Mouse (Mus musculus) G1E-ER4 (cell line): ENCODE data around the gene Izumo2. TPM values are rescaled to one million over a fixed set of nuclear protein-coding genes. Genes with fewer than 3 reads are reported as not detected.
"Not testable (repeated sequence)": the region's sequence is repeated elsewhere in the genome, so short reads cannot be mapped to it uniquely, and the experiment has no call there.

ENCODE experiments used
- GATA1 ChIP-seq: IDR thresholded peaks from one replicate; pipeline ENCODE4 v1.8.0; 2012; ENCODE audit warnings: low read length, inconsistent platforms
- polyA plus RNA-seq: library from polyadenylated mRNA; stranded (reverse); fragments of >175 nt; gene quantifications from 2 replicates; pipeline ENCODE4 v1.2.3, GENCODE M21; 2012

The Izumo2 gene
- polyA plus RNA-seq, 1 experiment: not detected

DNA sequence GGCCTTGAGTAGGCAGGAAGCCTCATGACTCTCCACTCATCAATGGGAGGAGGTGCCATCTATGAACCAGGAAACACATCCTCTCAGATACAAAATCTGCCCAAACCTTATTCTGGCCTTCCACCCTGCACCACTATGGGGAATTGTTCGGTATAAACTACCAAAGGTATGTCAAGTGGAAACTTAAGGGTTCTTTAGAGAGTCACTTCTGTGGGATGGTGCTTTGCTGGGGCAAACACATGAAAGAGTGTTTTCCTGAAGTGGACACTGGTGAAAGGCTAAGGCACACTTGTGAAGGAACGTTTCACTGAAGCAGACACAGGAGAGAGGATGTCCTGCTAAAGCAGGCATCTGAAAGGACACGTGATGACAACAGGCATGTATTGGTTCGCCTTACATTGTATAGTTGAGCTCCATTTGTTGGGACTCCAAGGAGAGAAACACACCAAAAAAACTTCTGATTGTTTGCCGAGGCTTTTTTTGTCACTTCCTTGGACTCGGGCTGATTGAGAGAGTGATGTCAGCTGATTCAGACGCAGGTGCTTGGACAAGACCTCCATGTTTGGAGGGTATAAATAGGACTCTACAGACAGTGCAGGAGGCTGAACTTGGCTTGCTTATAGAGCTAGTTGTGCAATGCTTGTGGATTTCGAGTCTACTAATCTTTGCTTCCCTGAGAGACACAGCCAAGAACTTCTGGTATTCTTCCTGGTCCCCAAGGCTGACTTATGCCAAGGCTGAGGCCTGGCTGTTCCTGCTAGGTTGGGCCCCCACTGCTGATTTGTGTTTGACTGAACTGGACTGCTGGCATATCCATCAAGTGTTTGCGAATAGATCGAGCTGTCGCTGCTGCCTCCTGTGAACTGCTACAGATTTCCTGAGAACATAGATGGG lies 19.8 kb downstream of the Izumo2 start:
- no peak for TF ChIP-seq GATA1

DNA sequence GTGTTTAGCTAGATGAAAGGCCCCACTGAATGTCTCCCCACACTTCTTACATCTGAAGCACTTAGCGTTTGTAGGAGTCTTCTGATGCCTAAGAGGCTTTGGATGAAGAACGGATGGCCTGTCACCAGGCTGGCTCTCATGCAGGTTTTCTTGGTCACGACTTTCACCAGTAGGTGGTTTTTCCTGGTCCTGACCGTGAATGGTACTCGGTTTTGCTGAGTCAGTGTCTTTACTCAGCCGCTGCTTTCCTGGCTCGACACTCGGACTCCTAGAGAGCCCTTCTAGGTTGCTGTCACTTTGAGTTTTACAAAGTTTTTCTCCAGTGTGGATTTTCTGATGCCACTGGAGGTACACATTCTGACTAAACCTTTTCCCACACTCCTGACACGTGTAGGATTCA lies 25.2 kb downstream of the Izumo2 start:
- no peak for TF ChIP-seq GATA1

DNA sequence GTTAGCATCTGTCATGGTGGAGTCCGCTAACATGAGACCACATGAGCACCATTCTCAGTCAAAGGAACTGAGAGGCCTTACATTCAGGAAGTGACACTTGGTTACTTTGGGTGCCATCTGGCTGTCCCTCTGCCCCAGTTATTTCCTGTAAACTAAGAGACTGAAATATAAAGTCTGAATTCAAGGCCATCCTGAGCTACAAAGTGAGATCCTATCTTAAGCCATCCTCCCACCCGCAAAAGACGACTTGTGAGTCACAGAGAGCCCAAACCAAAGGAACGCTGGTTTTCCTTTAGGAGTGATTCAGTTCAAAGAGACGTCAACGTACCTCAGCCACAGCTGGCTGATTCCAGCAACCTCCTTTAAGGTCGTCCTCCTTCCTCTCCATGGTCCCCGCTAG lies 32.8 kb downstream of the Izumo2 start:
- no peak for TF ChIP-seq GATA1

DNA sequence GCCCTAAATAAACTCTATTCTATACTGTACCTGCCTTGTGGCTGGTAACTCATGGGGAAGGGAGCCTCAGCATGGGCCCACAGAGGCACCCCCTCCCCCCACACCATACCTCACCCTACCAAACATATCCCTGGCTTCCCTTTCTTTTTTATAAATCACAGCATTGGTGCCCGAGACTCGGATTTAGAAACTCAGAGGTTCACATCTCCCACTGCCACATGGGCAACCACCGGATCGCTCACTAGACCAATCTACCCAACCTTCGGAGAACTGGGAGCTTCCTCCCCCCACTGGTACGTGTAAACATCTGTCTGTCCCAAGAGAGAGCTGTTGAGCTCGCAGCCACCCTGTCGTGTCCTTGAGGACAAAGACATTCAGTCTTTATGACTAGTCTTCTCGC lies 35.7 kb downstream of the Izumo2 start:
- TF ChIP-seq GATA1: no peak

DNA sequence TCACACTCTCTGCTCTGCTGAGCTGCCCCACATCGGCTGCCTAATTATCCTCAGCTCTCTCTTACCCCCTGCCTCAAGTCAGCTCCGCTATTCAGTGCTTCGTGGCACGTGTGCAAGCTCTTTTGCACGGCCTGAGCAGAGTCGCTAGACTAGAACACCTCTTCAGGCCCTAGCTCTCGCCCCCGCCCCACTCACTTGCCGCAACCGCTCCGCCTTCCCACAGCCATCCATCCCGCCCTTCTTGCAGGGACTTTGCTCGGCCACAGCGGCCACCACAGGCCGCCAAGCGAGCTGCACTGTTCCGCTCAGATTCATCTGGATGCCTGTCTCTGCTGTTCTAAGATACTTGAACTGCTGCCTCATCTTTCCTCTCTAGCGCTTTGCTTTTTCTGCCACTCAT lies 36.5 kb downstream of the Izumo2 start:
- no peak for TF ChIP-seq GATA1

DNA sequence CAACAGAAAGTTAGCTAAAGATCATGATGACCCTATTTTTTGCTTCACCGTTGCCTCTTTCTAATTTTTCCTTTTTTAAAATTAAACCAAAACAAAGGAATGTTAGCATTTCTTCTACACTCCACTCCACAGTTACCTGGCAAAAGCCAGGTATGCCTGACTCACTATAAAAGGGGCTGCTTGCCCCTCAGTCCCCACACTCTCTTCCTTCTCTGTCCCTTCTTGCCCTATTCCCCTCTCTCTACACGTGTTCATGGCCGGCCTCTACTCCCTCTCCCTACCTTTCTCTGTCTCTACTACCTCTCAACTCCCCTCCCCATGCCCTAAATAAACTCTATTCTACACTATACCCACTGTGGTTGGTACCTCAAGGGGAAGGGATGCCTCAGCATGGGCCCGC lies 38.6 kb downstream of the Izumo2 start:
- TF ChIP-seq GATA1: no peak

DNA sequence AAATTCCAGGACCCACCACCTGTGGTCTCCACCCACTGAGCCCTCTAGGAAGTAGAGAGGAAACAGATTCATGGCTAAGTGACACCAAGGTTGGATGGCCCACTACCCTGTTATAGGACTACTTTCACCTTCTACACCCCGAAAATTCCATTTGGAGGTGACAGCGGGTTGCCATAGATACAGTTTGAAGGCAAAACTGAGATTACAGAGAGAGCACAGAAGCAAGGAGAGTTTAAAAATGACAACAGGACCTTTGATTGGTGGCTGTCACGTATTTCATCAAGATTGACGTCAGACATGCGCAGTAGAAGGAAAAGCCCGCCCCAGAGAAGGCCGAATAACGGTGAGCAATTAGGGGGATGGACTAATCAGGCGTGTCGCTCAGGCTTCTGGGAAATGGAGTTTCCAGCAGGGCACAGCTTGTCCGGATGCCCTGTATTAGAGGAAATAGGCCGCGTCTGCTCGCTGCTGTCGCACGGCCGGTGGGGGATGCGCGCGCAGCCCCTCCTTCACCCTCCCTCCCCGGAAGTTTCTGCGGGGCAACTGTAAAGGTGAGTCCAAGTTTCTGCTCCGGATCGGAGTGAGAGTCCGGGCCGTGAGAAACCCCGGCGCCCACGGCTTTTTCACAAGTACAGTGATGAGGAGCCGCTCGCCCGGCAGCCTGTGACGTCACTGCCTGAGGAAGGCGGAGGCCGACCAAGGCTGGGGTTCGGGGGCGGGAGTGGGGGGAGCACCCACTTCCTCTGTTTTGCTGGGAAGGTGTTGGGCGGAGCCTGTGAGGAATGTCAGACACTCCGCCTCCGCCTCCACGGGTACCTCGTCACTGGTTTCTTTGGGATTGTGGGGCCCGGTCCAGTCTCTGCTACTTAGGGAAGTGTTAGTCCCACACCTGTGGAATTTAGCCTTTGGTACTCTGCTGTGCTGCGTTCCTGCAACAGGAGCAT lies 39.8 kb downstream of the Izumo2 start, which contains the start of gene Vrk3:
Vrk3 (plus strand) TSS at position 313 of the 944 bp plus-strand sequence.
- TF ChIP-seq GATA1: no peak

DNA sequence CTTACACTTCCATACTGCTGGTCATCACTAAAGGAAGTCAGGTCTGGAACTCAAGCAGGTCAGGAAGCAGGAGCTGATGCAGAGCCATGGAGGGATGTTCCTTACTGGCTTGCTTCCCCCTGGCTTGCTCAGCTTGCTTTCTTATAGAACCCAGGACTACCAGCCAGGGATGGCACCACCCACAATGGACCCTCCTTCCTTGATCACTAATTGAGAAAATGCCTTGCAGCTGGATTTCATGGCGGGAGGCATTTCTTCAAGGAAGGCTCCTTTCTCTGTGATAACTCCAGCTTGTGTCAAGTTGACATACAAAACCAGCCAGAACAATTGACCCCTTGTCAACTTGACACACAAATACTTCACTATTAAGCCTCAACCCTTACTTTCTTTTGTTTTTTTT lies 42.4 kb downstream of the Izumo2 start, which contains the start of gene Zfp473:
Zfp473 (minus strand) TSS at position 101 of the 400 bp plus-strand sequence.
- not testable (repeated sequence) for TF ChIP-seq GATA1

DNA sequence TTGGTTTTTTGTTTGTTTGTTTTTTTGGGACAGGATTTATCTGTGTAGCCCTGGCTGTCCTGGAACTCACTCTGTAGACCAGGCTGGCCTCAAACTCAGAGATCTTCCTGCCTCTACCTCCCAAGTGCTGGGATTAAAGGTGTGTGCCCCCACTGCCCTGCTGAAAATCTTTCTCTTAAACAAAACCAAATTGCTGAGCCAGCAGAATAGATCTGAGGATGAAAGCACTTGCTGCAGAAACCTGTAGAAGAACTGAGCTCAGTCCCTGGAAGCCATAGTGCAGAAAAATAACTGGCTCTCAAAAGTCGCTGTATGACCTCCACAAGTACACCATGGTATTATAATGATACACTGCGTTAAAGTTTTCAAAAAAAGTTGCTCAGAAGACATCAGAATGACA lies 48.6 kb downstream of the Izumo2 start:
- no peak for TF ChIP-seq GATA1

DNA sequence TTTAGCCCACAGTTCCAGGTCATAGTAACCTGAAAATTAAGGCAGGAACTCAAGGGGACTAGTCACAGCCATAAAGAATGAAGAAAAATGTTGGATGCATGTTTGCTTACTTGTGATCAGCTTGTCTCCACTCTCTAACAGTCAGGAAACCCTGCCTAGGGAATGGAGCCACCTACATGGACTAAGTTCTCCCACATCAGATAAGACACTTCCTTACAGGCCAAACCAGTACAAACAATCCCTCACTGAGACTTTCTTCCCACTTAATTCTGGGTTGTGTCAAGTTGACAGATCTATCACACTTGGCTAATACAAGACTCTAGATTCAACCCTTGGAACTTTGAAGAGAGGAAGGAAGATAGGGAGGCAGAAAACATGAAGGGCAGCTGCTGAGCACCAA lies 51.8 kb downstream of the Izumo2 start:
- TF ChIP-seq GATA1: no peak

DNA sequence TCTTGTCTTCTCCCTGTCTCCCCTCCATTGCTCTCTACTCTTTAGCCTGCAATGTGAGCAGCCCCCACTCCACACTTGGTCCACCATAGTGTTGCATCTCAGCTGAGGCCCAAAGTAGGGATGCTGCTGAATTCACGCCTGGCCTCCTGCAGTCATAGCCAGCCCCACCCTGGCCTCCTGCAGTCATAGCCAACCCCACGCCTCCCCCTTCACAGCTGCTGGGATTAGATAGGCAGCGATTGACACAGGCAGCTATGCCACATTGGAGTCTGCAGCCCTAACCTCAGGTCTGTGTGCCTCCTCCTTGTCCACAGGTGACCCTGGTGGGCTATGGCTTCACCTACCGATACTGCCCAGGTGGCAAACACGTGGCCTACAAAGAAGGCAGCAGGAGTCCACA lies 59.6 kb downstream of the Izumo2 start:
- TF ChIP-seq GATA1: no peak

Other genes with a start within 250 kb of the Izumo2 start
- not detected in 2 replicates for gene Aspdh, start 243.4 kb upstream of the Izumo2 start, polyA plus RNA-seq
- 125 and 164 TPM in 2 replicates for gene Josd2, start 240.8 kb upstream of the Izumo2 start, polyA plus RNA-seq
- gene Emc10, start 212.2 kb upstream of the Izumo2 start, polyA plus RNA-seq: 345 and 359 TPM in 2 replicates
- 10.9 and 18.1 TPM in 2 replicates for gene Fam71e1, start 212.2 kb upstream of the Izumo2 start, polyA plus RNA-seq
- not detected in 2 replicates for gene Mybpc2, start 184.1 kb upstream of the Izumo2 start, polyA plus RNA-seq
- gene Spib, start 176.7 kb upstream of the Izumo2 start, polyA plus RNA-seq: 0.32 and 0.33 TPM in 2 replicates
- 344 and 399 TPM in 2 replicates for gene Pold1, start 159.9 kb upstream of the Izumo2 start, polyA plus RNA-seq
- 298 and 371 TPM in 2 replicates for gene Nr1h2, start 154.8 kb upstream of the Izumo2 start, polyA plus RNA-seq
- 0.14 and 0.28 TPM in 2 replicates for gene Napsa, start 136.4 kb upstream of the Izumo2 start, polyA plus RNA-seq
- gene Kcnc3, start 118.1 kb upstream of the Izumo2 start, polyA plus RNA-seq: 0.02 TPM in 2 replicates
- 0.02 and 0.05 TPM in 2 replicates for gene Myh14, start 37.9 kb upstream of the Izumo2 start, polyA plus RNA-seq
- gene Vrk3, start 39.7 kb downstream of the Izumo2 start, polyA plus RNA-seq: 98.8 and 104 TPM in 2 replicates
- 0.11 and 0.17 TPM in 2 replicates for gene Zfp473, start 42.3 kb downstream of the Izumo2 start, polyA plus RNA-seq
- 89.3 and 290 TPM in 2 replicates for gene Nup62, start 107.3 kb downstream of the Izumo2 start, polyA plus RNA-seq
- 1.4 TPM in 2 replicates for gene Il4i1, start 107.6 kb downstream of the Izumo2 start, polyA plus RNA-seq
- gene Atf5, start 107.9 kb downstream of the Izumo2 start, polyA plus RNA-seq: 545 and 546 TPM in 2 replicates
- 873 and 930 TPM in 2 replicates for gene Akt1s1, start 140.2 kb downstream of the Izumo2 start, polyA plus RNA-seq
- gene Tbc1d17, start 140.3 kb downstream of the Izumo2 start, polyA plus RNA-seq: 87.2 and 126 TPM in 2 replicates
- gene Pnkp, start 148.4 kb downstream of the Izumo2 start, polyA plus RNA-seq: 55.8 and 74.5 TPM in 2 replicates
- gene Ptov1, start 161.0 kb downstream of the Izumo2 start, polyA plus RNA-seq: 256 and 306 TPM in 2 replicates
- 568 and 719 TPM in 2 replicates for gene Med25, start 184.0 kb downstream of the Izumo2 start, polyA plus RNA-seq
- gene Fuz, start 187.3 kb downstream of the Izumo2 start, polyA plus RNA-seq: 67.3 and 78.5 TPM in 2 replicates
- gene Ap2a1, start 220.8 kb downstream of the Izumo2 start, polyA plus RNA-seq: 254 and 278 TPM in 2 replicates
- gene Tsks, start 234.5 kb downstream of the Izumo2 start, polyA plus RNA-seq: 0.16 TPM in 1 of 2 replicates, not detected in the other